Mouse (Mus musculus): ENCODE data around the gene Gm4787.

GRCm38 (mm10) chr12:81331937-81332874 lies 47.1 kb downstream of the Gm4787 start:
- TF ChIP-seq HCFC1 (IDR thresholded peaks at IDR 0.05; ENCODE audit: borderline replicate concordance, insufficient read depth, low read length) (no peak), ZNF384 (IDR thresholded peaks at IDR 0.05; ENCODE audit: low read depth, low read length) (no peak), ZC3H11A (IDR thresholded peaks at IDR 0.05; ENCODE audit: borderline replicate concordance, low read depth, low read length) (no peak)
